Mouse (Mus musculus) cerebellum, adult 2 months (tissue): ENCODE measurements at regions not wholly inside any gene's neighbourhood (a gene's known extent, or its start where the extent isn't known, plus 50 kb on each side); places are given as distances from the start of the nearest gene placed in this dataset.
A peak's percentile ranks its signal among the peaks of the same experiment; 100 is the strongest.

Source experiments
- DNase-seq, 2 experiments: peaks; one replicate each; pipeline ENCODE4 v3.0.0; 2021
- H3K27ac ChIP-seq: fragments of 200-500 bp; 2 replicates; pipeline ENCODE4 v1.5.1; 2012; ENCODE audit warnings: low read length, control low read depth, inconsistent platforms; ENCODE audit not compliant: insufficient read depth
- H3K27me3 ChIP-seq: fragments of 200-500 bp; 2 replicates; pipeline ENCODE4 v1.6.1; 2012; ENCODE audit warnings: inconsistent platforms, mild to moderate bottlenecking, low read length, moderate library complexity; ENCODE audit not compliant: control insufficient read depth, insufficient read depth
- H3K4me1 ChIP-seq: fragments of 200-500 bp; 2 replicates; pipeline ENCODE4 v1.6.1; 2011; ENCODE audit warnings: low read length; ENCODE audit not compliant: control insufficient read depth, insufficient read depth
- H3K4me3 ChIP-seq: fragments of 200-500 bp; replicated peaks from 2 replicates; pipeline ENCODE3; 2011; ENCODE audit warnings: mild to moderate bottlenecking, low read depth, low read length, control low read depth; ENCODE audit not compliant: insufficient read depth
- CTCF ChIP-seq: fragments of 200-500 bp; IDR thresholded peaks from 2 replicates; pipeline ENCODE4 v1.5.1; 2011; ENCODE audit warnings: low read depth, mild to moderate bottlenecking, control low read depth, low read length, moderate library complexity, borderline replicate concordance; ENCODE audit not compliant: insufficient read depth
- POLR2A ChIP-seq: fragments of 200-500 bp; IDR thresholded peaks from 2 replicates; pipeline ENCODE4 v1.6.1; 2011; ENCODE audit warnings: low read length, control low read depth, borderline replicate concordance; ENCODE audit not compliant: insufficient read depth
- WGBS: fragments of 180-500 bp; shearing (Covaris S2); methylation state at CpG from one replicate; pipeline ENCODE4 v1.1.7; 2018; 5-methylcytosine and 5-hydroxymethylcytosine counted together

- Histone ChIP-seq H3K27me3 (no peaks in the 10 kb centered on the region), H3K27ac (no peak overlapping the region), H3K4me3 (no peak overlapping the region), H3K4me1 (no peaks in the 10 kb centered on the region)
- no peak for DNase-seq
- TF ChIP-seq CTCF (no peak), POLR2A (no peak)
- 86% methylated on average over 4 of the region's 4 CpGs for WGBS
These were observed 710.2 kb upstream of the Tenm4 start for GRCm38 (mm10) chr7:95460889-95461288.

GRCm38 (mm10) chr7:95465506-95465905, 705.5 kb upstream of the Tenm4 start:
- no peaks in the 10 kb centered on the region for H3K27me3 ChIP-seq
- no peak overlapping the region for H3K4me3 ChIP-seq
- H3K4me1 ChIP-seq = no peaks in the 10 kb centered on the region
- H3K27ac ChIP-seq = no peak overlapping the region
- WGBS = 68% methylated on average over 4 of the region's 4 CpGs
- TF ChIP-seq CTCF (no peak), POLR2A (no peak)
- no peak for DNase-seq

DNA sequence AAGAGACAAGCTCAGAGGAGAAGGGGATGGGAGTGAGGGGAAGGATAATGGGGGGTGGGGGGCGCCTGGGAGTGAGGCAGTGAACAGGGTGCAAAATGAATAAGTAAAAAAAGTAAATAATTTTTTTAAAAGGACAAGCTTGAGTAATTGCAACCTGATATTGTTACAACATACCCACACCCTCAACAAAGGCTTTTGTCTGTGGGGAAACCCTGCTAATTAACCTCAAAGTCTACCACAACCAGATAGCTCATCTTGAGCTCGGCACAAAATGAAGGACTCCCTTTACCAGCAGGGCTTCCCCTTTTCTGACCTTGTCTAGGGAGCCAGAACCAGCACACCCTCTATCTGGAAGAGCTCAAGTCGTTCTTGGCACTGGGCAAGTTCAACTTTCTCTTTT, 704.0 kb upstream of the Tenm4 start:
- no peak for DNase-seq
- no peaks in the 10 kb centered on the region for H3K4me1 ChIP-seq
- no peak overlapping the region for H3K4me3 ChIP-seq
- no peaks in the 10 kb centered on the region for H3K27me3 ChIP-seq
- TF ChIP-seq CTCF (no peak), POLR2A (no peak)
- 31% methylated on average over 3 of the region's 3 CpGs for WGBS
- no peak overlapping the region for H3K27ac ChIP-seq

DNA sequence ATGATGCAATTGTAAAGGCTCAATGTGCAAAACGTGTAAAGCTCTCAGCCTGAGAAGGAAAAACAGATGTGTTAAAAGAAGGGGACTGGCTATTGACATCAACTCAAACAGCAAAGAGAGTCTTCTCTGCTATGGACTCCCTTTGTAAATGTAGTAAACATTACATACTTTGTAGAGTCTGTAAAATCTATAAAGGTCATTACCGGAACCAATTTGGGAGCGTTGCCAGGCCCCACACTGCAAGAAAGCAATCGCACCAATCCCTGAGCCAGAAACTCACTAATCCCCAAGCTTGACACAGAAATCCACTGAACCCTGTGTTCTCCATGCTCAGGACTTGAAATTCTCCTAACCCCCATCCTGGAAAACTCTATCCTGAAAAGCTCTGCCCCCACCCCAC, 697.2 kb upstream of the Tenm4 start:
- TF ChIP-seq CTCF (no peak), POLR2A (no peak)
- Histone ChIP-seq H3K4me3 (no peak overlapping the region), H3K27ac (no peak overlapping the region), H3K4me1 (no peaks in the 10 kb centered on the region), H3K27me3 (no peaks in the 10 kb centered on the region)
- 47% methylated on average over 4 of the region's 4 CpGs for WGBS
- no peak for DNase-seq

DNA sequence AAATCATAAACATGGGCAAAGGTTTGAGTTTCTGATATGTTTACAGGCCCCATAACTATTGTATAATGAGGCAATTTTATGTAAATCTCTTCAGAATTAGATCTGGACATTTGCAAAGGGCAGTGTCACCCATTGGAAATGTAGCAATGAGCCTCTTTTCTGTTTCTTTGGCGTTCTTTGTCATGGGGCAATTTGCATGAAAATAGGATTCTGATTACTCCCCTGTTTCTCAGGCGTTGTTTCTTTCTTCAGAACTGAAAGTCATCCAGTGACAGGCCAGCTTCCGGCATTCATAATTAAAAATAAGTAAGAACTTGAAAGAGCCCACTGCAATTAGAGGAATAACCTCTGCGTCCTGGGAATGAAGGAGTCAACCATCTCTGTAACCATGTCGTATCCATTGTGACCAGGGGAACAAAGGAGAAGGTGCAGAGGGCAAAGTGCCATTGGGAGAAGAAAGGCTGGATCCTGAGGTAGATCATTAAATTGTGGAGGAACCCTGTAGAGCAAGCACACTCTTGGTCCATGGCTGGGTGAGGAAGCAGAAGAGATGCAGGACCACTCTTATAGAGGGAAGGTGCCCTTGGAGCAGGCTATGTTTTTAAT, 690.8 kb upstream of the Tenm4 start:
- no peak overlapping the region for H3K27ac ChIP-seq
- TF ChIP-seq POLR2A = no peak
- no peak for TF ChIP-seq CTCF
- no peak overlapping the region for H3K4me3 ChIP-seq
- no peaks in the 10 kb centered on the region; the same call in 1 of the 2 replicates for H3K27me3 ChIP-seq
- WGBS = 13% methylated on average over 5 of the region's 5 CpGs
- no peaks in the 10 kb centered on the region for H3K4me1 ChIP-seq
- no peak for DNase-seq

GRCm38 (mm10) chr7:95489666-95490065, 681.4 kb upstream of the Tenm4 start:
- Histone ChIP-seq H3K27me3 (no peaks in the 10 kb centered on the region), H3K27ac (no peak overlapping the region), H3K4me1 (no peaks in the 10 kb centered on the region), H3K4me3 (no peak overlapping the region)
- WGBS = 7% methylated on average over 4 of the region's 4 CpGs
- TF ChIP-seq CTCF (peak; percentile 45; the same call in 1 of the 2 replicates), POLR2A (no peak)
- peak; percentile 8 to 14 for DNase-seq

- Histone ChIP-seq H3K27me3 (no peaks in the 10 kb centered on the region), H3K4me1 (no peaks in the 10 kb centered on the region), H3K4me3 (no peak overlapping the region), H3K27ac (no peak overlapping the region)
- TF ChIP-seq POLR2A (no peak), CTCF (no peak)
- no peak for DNase-seq
- WGBS = 75% methylated on average over 1 of the region's 1 CpGs
These were observed 676.3 kb upstream of the Tenm4 start for GRCm38 (mm10) chr7:95494793-95495192.

- Histone ChIP-seq H3K4me1 (no peaks in the 10 kb centered on the region), H3K27ac (no peak overlapping the region), H3K4me3 (no peak overlapping the region), H3K27me3 (no peaks in the 10 kb centered on the region)
- no peak for TF ChIP-seq POLR2A
- TF ChIP-seq CTCF = no peak
- 10% methylated on average over 6 of the region's 6 CpGs for WGBS
- DNase-seq = no peak
These were observed 668.1 kb upstream of the Tenm4 start for GRCm38 (mm10) chr7:95502959-95503358.
